Mouse (Mus musculus) Muller cell, postnatal 12 days (primary cell): ENCODE measurements at regions not wholly inside any gene's neighbourhood (a gene's known extent, or its start where the extent isn't known, plus 50 kb on each side); places are given as distances from the start of the nearest gene placed in this dataset.

ENCODE experiments used
- DNase-seq: peaks from one replicate; pipeline ENCODE4 v3.0.0-alpha.2; 2015; ENCODE audit errors: inconsistent ontology term

GRCm38 (mm10) chr11:56165759-56166158, 124.9 kb upstream of the Nmur2 start:
- DNase-seq, result no peak

DNA sequence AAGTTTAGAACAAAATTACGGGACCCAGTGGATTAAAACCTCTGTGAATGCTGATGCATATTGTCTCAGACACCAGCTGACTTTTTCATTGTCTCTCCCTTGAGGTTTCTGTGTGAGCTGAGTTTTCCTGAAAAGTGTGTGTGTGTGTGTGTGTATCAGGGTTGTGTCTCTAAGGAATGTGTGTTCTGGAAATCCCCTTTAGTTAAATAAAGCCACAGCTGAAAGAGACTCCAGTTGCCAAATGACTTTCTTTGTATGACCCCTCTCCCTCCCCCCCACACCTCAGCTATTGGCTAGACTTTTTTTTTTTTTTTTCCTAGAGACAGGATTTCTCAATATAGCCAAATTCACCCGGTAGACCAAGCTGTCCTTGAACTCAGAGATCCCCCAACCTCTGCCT, 119.5 kb upstream of the Nmur2 start:
- peak; percentile 66 for DNase-seq

- peak; percentile 41 for DNase-seq
These were observed 118.7 kb upstream of the Nmur2 start for GRCm38 (mm10) chr11:56159412-56160074.

- DNase-seq, result peak; percentile 45
These were observed 110.1 kb upstream of the Nmur2 start for GRCm38 (mm10) chr11:56150825-56151342.

GRCm38 (mm10) chr11:56149752-56150151, 108.9 kb upstream of the Nmur2 start:
- DNase-seq, result no peak

- no peak for DNase-seq
These were observed 108.1 kb upstream of the Nmur2 start for GRCm38 (mm10) chr11:56148956-56149355.

GRCm38 (mm10) chr11:56146708-56147107, 105.9 kb upstream of the Nmur2 start:
- DNase-seq, result no peak

GRCm38 (mm10) chr11:56131339-56131823, 90.6 kb upstream of the Nmur2 start:
- DNase-seq, result peak; percentile 63

DNA sequence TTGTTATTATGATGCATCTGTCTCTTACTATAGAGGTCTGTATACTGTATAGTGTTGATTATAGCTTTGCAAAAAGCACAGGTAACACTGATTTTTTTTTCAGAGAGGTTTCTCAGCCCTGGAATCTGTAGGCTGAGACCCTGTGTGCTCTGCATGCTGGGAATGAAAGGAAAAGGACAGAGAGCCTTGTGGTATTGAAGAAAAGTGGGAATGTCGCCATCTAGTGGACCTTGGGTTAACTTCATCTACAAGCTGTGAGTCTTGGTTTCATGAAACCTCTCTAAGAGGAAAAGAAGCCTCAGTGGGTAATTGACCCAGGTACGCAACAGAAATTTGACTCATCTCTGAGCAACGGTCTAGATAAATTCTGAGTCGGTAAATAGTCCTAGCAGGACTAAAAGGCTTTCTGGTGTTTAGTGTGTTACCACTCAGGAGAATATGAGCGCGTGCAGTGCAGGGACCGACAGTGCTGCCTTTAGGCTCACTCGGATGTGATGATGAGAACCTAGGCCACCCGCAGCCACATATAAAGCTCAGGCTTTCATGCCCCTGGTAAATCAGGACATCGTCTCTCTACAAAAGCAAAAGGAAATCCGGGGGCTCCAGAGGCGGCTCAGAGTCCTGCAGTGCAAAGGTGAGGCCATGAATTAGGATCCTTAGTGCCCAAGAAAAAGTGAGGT, 75.9 kb upstream of the Nmur2 start:
- peak; percentile 14 for DNase-seq

DNA sequence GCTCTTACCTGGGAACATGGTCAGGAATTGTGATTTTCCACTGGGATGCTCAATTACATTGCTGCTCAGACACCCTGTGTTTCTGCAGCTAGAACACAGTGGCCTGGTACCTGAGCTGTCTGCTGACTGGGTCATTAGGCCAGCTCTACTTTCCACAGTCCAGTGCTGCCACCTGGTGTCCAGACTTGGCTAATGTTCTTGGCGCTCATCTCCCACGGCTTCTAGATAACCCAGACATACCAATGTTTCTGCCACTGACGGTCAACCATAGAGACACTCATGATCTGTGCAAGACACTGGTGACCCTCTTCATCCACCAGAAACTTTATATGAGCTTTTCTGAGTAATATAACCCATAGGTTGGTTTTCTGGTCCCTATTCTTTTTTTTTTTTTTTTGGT, 67.1 kb upstream of the Nmur2 start:
- peak; percentile 62 for DNase-seq

- DNase-seq, result peak; percentile 32
These were observed 64.8 kb upstream of the Nmur2 start for GRCm38 (mm10) chr11:56105632-56106031.

DNA sequence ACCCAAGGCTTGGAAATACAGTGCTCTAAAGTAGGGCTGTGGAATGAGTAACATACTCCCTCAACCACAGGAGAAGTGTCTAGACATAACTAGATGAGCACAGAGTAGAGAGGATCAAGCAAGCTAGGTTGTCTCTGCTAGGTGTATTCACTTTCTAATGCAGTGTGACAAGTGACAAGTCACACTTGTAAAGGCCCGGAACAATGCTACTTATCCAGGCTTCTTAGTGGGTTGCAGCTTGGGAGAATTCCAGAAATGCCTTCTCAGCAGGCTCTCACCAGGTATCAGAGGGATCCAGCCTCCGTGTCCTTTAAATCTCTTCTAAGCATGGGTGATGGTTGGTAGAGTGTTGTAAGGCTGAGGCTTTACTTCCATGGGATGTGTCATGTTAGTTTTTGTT, 52.1 kb upstream of the Nmur2 start:
- DNase-seq, result no peak
